ENCODE assay signal across 8 mouse cellular contexts in the genomic region with DNA sequence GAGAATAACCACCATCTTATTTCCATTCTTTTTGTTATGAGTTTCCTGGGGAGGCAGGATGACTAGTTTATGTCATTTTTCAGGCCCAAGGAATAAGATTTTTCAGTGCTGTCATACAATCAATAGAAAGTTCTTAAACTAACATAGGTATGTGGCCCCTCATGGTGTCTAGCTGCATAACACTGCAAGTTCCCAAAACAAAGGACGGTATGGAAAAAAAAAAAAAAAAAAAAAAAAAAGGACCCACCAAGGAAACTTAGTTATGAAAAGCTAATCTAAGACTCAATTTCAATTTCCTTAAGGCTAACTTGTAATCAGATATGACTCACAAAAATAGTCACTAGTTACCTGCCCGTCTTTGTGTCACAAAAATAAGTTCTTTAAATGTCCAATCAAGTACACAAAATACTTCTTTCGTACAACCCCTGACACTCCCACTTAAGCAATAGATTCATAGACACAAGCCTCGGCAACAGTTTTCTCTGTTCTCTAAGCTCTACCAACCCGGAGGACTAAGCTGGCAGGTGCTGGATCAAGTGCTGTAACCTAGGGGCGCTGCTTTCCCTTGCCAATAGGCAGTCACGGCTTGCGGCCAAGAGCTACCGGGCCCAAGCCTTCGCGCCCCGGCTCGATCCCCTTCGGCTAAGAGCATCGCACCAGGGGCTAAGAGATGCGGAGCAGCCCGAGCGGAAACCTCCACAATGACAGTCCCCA. TPM values are rescaled to one million over a fixed set of nuclear protein-coding genes. Genes with fewer than 3 reads are reported as not detected.
DNase-seq lines count a peak whose midpoint lies in the region; ATAC-seq and TF ChIP-seq lines count a peak whose summit lies in the region.

No protein-coding gene starts in this region.

- H3K4me2 ChIP-seq in lung, embryonic 14.5 days = peak overlapping the region; percentile 63
- H3K4me2 ChIP-seq in hindbrain, embryonic 12.5 days (replicated peaks) = peak overlapping the region; percentile 63

- H3K9ac ChIP-seq in lung, embryonic 14.5 days = peak overlapping the region; percentile 89
- peak overlapping the region; percentile 89 for H3K9ac ChIP-seq in hindbrain, embryonic 12.5 days

- no peaks in the 10 kb centered on the region for H3K27me3 ChIP-seq in lung, embryonic 14.5 days (ENCODE audit: insufficient read depth, low read length)
- H3K27me3 ChIP-seq in hindbrain, embryonic 12.5 days = no peaks in the 10 kb centered on the region

- no peaks in the 10 kb centered on the region for H3K4me1 ChIP-seq in lung, embryonic 14.5 days (ENCODE audit: insufficient read depth)
- peaks cover 7% of the 10 kb centered on the region; the same call in 1 of the 2 replicates for H3K4me1 ChIP-seq in hindbrain, embryonic 12.5 days

- ATAC-seq in lung, embryonic 14.5 days (ENCODE audit: insufficient read depth) = no peak; the same call in 1 of the 2 replicates
- ATAC-seq in hindbrain, embryonic 12.5 days (ENCODE audit: low FRiP score) = no peak; the same call in 1 of the 2 replicates

- no peak for DNase-seq in lung, embryonic 14.5 days
- DNase-seq in lung, postnatal 14 days = no peak
- DNase-seq in c-Kit-positive CD71-negative TER-119-negative erythroid progenitor cells, embryonic 14.5 days (ENCODE audit: low read depth) = peak; percentile 50
- DNase-seq in mesoderm, embryonic 11.5 days (ENCODE audit: low read depth, low spot score) = peak; percentile 30
- DNase-seq in cerebellum, adult 8-10 months = no peak
- no peak for DNase-seq in cerebellum, adult 18-20 months
- no peak for DNase-seq in frontal cortex, adult 2 months (ENCODE audit: extremely low spot score in 1 of 2, low spot score in 1 of 2)

- H3K36me3 ChIP-seq in lung, embryonic 14.5 days (ENCODE audit: insufficient read depth) = 0 out of 2 replicates have a peak, but pooled peaks cover 5% of the 10 kb centered on the region
- H3K36me3 ChIP-seq in hindbrain, embryonic 12.5 days = no peaks in the 10 kb centered on the region

- no peaks in the 10 kb centered on the region for H3K9me3 ChIP-seq in lung, embryonic 14.5 days (ENCODE audit: low read depth, low read length)
- H3K9me3 ChIP-seq in hindbrain, embryonic 12.5 days (replicated peaks) = no peaks in the 10 kb centered on the region

- H3K27ac ChIP-seq in lung, embryonic 14.5 days (ENCODE audit: low read depth) = peak overlapping the region; percentile 98
- peak overlapping the region; percentile 94 for H3K27ac ChIP-seq in hindbrain, embryonic 12.5 days

- peak overlapping the region; percentile 97 for H3K4me3 ChIP-seq in lung, embryonic 14.5 days (ENCODE audit: low read depth, low read length)
- peak overlapping the region; percentile 93 for H3K4me3 ChIP-seq in hindbrain, embryonic 12.5 days

- TF ChIP-seq CTCF in lung, embryonic 14.5 days (IDR thresholded peaks at IDR 0.05; ENCODE audit: low read depth) = no peak

- under 1% methylated on average over 18 of the region's 18 CpGs for WGBS in lung, embryonic 14.5 days
- WGBS in hindbrain, embryonic 12.5 days = 3% methylated on average over 18 of the region's 18 CpGs

RNA-seq across cellular contexts. Expression of a gene that starts 0.7 kb away (rescaled TPM):
- 85.0 and 86.4 TPM in 2 replicates for polyA plus RNA-seq in lung, embryonic 14.5 days (2014; fragmentation: Nextera tagmentation; extraction: Ambion mirVana)
- polyA plus RNA-seq in hindbrain, embryonic 12.5 days (2016; fragmentation: Nextera tagmentation; extraction: Ambion mirVana) = 97.2 and 98.7 TPM in 2 replicates
- 89.4 and 90.9 TPM in 2 replicates for polyA plus RNA-seq in frontal cortex, adult 2 months (2012; rRNA removed)

RNA-seq across cellular contexts. Expression of a gene that starts 47.6 kb away (rescaled TPM):
- polyA plus RNA-seq in lung, embryonic 14.5 days (2014; fragmentation: Nextera tagmentation; extraction: Ambion mirVana) = not detected in 2 replicates
- polyA plus RNA-seq in hindbrain, embryonic 12.5 days (2016; fragmentation: Nextera tagmentation; extraction: Ambion mirVana) = not detected in 2 replicates
- polyA plus RNA-seq in frontal cortex, adult 2 months (2012; rRNA removed) = 129 TPM in 2 replicates

RNA-seq across cellular contexts. Expression of a gene that starts 52.6 kb away (rescaled TPM):
- not detected in 2 replicates for polyA plus RNA-seq in lung, embryonic 14.5 days (2014; fragmentation: Nextera tagmentation; extraction: Ambion mirVana)
- polyA plus RNA-seq in hindbrain, embryonic 12.5 days (2016; fragmentation: Nextera tagmentation; extraction: Ambion mirVana) = 0.77 and 0.88 TPM in 2 replicates
- polyA plus RNA-seq in frontal cortex, adult 2 months (2012; rRNA removed) = 0.21 and 0.24 TPM in 2 replicates

RNA-seq across cellular contexts. Expression of a gene that starts 58.3 kb away (rescaled TPM):
- polyA plus RNA-seq in lung, embryonic 14.5 days (2014; fragmentation: Nextera tagmentation; extraction: Ambion mirVana) = not detected in 2 replicates
- polyA plus RNA-seq in hindbrain, embryonic 12.5 days (2016; fragmentation: Nextera tagmentation; extraction: Ambion mirVana) = not detected in 2 replicates
- 0.15 TPM in 1 of 2 replicates, not detected in the other for polyA plus RNA-seq in frontal cortex, adult 2 months (2012; rRNA removed)

Comparison
In these comparisons a context has a peak if more than half of its experiments do, and no peak if none do; other contexts are left out.
1. DNase-seq: peak in c-Kit-positive CD71-negative TER-119-negative erythroid progenitor cells, embryonic 14.5 days (single experiment) and mesoderm, embryonic 11.5 days (single experiment); none in lung, embryonic 14.5 days (single experiment), lung, postnatal 14 days (single experiment), cerebellum, adult 8-10 months (single experiment), cerebellum, adult 18-20 months (0 of 2) and frontal cortex, adult 2 months (0 of 2).
2. RNA of a gene that starts 47.6 kb away (polyA plus RNA-seq): 129 TPM in frontal cortex, adult 2 months; not detected in lung, embryonic 14.5 days and not detected in hindbrain, embryonic 12.5 days; every median in the first group is over 100 times any median in the second.